Mouse (Mus musculus) cerebellum, adult 2 months (tissue): ENCODE measurements around the gene Zeb2. TPM values are rescaled to one million over a fixed set of nuclear protein-coding genes. Genes with fewer than 3 reads are reported as not detected.

Experiments
- DNase-seq, 2 experiments: peaks; one replicate each; pipeline ENCODE4 v3.0.0; 2021
- H3K27ac ChIP-seq: fragments of 200-500 bp; 2 replicates; pipeline ENCODE4 v1.5.1; 2012; ENCODE audit warnings: low read length, control low read depth, inconsistent platforms; ENCODE audit not compliant: insufficient read depth
- H3K27me3 ChIP-seq: fragments of 200-500 bp; 2 replicates; pipeline ENCODE4 v1.6.1; 2012; ENCODE audit warnings: inconsistent platforms, mild to moderate bottlenecking, low read length, moderate library complexity; ENCODE audit not compliant: control insufficient read depth, insufficient read depth
- H3K4me1 ChIP-seq: fragments of 200-500 bp; 2 replicates; pipeline ENCODE4 v1.6.1; 2011; ENCODE audit warnings: low read length; ENCODE audit not compliant: control insufficient read depth, insufficient read depth
- H3K4me3 ChIP-seq: fragments of 200-500 bp; replicated peaks from 2 replicates; pipeline ENCODE3; 2011; ENCODE audit warnings: mild to moderate bottlenecking, low read depth, low read length, control low read depth; ENCODE audit not compliant: insufficient read depth
- CTCF ChIP-seq: fragments of 200-500 bp; IDR thresholded peaks from 2 replicates; pipeline ENCODE4 v1.5.1; 2011; ENCODE audit warnings: low read depth, mild to moderate bottlenecking, control low read depth, low read length, moderate library complexity, borderline replicate concordance; ENCODE audit not compliant: insufficient read depth
- POLR2A ChIP-seq: fragments of 200-500 bp; IDR thresholded peaks from 2 replicates; pipeline ENCODE4 v1.6.1; 2011; ENCODE audit warnings: low read length, control low read depth, borderline replicate concordance; ENCODE audit not compliant: insufficient read depth
- WGBS: fragments of 180-500 bp; shearing (Covaris S2); methylation state at CpG from one replicate; pipeline ENCODE4 v1.1.7; 2018; 5-methylcytosine and 5-hydroxymethylcytosine counted together
- polyA plus RNA-seq: library from polyadenylated mRNA; depleted of rRNA; stranded (reverse); fragments of >200 nt; gene quantifications from 2 replicates; pipeline ENCODE4 v1.2.3, GENCODE M21; 2012

The Zeb2 gene
- polyA plus RNA-seq, 1 experiment = 40.5 TPM

DNA sequence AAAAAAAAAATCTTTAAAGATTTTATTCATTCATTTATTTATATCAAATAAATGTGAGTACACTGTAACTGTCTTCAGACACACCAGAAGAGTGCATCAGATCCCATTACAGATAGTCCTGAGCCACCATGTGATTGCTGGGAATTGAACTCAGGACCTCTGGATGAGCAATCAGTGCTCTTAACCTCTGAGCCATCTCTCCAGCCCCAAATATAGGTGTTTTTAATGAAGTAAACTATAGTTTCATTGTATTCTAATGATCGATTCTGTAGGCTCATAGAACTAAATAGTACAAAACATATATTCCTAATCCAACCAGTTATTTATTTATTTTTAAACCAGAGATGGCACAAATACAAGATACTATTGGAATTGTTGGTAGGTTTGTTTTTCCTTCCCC lies 147.6 kb downstream of the Zeb2 start:
- Histone ChIP-seq H3K27ac (no peak overlapping the region), H3K4me3 (no peak overlapping the region), H3K27me3 (no peaks in the 10 kb centered on the region), H3K4me1 (no peaks in the 10 kb centered on the region)
- 100% methylated on average over 1 of the region's 1 CpGs for WGBS
- no peak for DNase-seq
- no peak for TF ChIP-seq CTCF
- TF ChIP-seq POLR2A = no peak

DNA sequence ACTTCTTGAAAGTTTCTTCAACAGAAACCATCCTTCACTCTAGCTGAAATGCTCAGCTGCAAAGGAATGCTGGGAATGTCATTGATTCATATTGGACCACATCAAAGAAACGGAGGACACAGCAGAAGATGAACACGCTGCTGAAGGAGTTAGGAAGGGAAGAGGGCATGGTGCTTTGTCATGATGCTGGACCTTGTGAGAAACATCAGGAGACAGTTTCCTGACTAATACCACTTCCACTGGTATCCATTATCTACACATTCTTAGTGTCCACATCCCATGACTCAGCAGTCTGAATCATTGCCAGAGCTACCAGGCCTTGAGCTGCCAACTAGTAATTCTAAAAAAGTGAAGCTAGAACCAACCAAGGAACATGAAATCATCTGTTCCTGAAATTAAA lies 148.0 kb downstream of the Zeb2 start:
- no peak for TF ChIP-seq POLR2A
- TF ChIP-seq CTCF = no peak
- H3K4me3 ChIP-seq = no peak overlapping the region
- H3K4me1 ChIP-seq = no peaks in the 10 kb centered on the region
- no peak overlapping the region for H3K27ac ChIP-seq
- DNase-seq = no peak
- H3K27me3 ChIP-seq = no peaks in the 10 kb centered on the region
- 92% methylated on average over 2 of the region's 2 CpGs for WGBS

DNA sequence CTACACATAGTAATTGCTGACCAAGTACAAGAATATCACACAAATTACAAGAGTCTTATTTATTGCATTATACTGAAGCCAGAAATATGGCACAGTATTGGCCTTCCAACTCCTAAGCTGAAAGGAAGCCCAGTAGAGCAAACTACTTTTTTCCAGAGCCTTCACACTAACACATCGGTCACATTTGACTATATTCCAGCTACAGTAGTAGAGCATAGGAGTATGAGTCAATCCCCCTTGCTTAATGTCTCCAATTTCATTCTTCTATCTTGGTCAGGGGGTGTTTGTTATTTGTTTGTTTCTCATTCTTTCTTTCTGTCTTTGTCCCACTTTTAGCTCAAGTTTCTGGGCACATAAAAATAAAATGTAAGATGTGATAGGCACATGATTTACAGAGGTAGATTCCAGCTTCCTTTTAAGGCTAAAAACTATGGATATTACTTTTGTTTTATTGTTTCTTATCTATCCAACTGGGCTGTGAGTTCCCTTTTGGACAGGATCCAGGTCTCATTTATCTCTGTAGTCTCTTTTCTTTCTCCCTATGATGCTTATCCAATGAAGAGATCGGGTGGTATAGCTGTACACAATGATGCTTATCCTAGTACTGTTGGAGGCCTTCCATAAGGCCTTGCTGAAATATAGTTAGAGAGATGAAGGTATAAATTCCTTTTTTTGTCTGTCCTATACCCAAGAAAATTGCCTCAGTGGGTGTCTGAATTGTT lies 151.2 kb downstream of the Zeb2 start:
- H3K27ac ChIP-seq = no peak overlapping the region
- no peaks in the 10 kb centered on the region for H3K4me1 ChIP-seq
- WGBS = 67% methylated on average over 2 of the region's 2 CpGs
- no peak overlapping the region for H3K4me3 ChIP-seq
- no peaks in the 10 kb centered on the region for H3K27me3 ChIP-seq
- TF ChIP-seq POLR2A (no peak), CTCF (no peak)
- DNase-seq = no peak

DNA sequence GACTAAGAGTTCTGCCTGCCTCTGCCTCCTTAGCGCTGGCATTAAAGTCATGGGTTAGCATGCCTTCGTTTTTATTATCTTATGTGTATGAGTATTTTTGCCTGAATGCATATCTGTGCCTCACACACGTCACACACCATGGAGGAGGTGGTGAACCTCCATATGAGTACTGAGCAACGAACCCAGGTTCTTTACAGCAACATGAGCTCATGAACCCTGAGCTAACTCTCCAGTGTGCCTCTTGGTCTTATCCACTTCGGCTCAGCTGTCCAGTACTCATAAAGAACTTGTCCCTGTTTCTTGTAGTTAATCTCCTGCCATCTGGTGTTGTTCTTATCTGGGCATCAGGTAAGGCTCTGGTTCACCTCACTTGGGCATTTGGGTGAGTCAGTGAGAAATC lies 154.6 kb downstream of the Zeb2 start:
- no peaks in the 10 kb centered on the region for H3K27me3 ChIP-seq
- 88% methylated on average over 5 of the region's 5 CpGs for WGBS
- DNase-seq = no peak
- TF ChIP-seq POLR2A (no peak), CTCF (no peak)
- H3K27ac ChIP-seq = no peak overlapping the region
- H3K4me1 ChIP-seq = no peaks in the 10 kb centered on the region
- no peak overlapping the region for H3K4me3 ChIP-seq

DNA sequence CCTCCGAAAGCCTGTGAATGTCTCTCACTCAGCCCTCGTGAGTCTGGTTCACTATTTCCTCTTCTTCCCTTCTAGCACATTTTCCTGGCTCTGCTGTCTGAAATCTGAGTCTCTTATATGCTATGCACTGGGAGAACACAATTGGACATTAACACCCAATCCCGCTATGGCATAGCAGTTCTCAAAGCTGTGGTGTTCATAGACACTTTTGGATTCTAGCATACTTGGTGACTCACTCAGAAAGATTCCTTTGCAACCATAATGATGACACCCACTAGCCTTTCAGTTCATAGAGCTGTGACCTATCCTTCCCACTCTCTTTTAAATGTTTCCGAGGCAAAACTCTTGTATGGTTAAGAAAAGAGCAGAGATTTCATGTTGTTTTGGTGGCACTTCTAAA lies 156.0 kb downstream of the Zeb2 start:
- H3K4me3 ChIP-seq = no peak overlapping the region
- TF ChIP-seq CTCF (no peak), POLR2A (no peak)
- no peaks in the 10 kb centered on the region for H3K4me1 ChIP-seq
- H3K27me3 ChIP-seq = no peaks in the 10 kb centered on the region
- no peak overlapping the region for H3K27ac ChIP-seq
- no peak for DNase-seq
- WGBS = 92% methylated on average over 4 of the region's 4 CpGs

DNA sequence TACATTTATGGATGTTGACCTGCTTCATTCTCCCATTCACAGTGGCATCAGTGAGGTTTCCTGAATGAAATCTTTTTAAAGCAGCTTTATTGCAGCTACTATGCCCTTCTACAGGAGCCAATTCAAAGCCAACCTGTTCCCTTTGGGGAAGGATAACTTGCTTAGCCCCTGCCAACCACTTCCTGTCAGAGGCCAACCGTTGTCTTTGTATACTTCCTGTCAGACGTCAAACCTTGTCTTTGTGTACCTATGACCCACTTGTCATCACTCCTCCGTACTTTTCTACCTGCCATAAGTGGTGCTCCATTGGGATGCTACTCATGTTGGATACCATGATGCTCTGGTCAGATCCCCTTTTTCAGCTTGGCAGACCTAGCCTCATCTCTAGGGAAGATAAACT lies 156.6 kb downstream of the Zeb2 start:
- Histone ChIP-seq H3K4me1 (no peaks in the 10 kb centered on the region), H3K27ac (no peak overlapping the region), H3K4me3 (no peak overlapping the region), H3K27me3 (no peaks in the 10 kb centered on the region)
- WGBS = 88% methylated on average over 3 of the region's 3 CpGs
- no peak for DNase-seq
- TF ChIP-seq POLR2A (no peak), CTCF (no peak)

DNA sequence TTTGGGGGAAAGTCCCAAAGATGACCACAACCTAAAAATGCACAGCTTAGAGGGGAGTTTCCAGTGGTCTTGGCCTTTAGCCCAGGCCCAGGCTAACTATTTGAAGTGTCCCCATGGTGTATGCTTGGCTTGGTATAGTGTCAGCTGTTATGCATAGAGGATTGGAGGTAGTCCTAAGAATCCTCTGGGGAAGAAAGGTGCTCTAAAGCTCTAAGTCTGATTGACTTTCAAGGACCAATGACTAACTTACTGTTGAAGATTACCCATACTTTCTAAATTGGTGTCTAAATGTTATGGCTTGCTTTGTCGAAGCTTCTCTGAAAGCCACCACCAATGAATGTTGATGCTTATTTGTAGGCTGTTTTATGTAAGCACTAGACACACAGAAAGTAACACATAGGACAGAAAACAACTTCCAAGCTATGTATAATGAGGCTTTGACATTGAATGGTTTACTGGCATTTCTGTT lies 159.8 kb downstream of the Zeb2 start:
- TF ChIP-seq POLR2A (no peak), CTCF (no peak)
- no peak overlapping the region for H3K4me3 ChIP-seq
- WGBS = 88% methylated on average over 1 of the region's 1 CpGs
- H3K4me1 ChIP-seq = no peaks in the 10 kb centered on the region
- H3K27me3 ChIP-seq = no peaks in the 10 kb centered on the region
- DNase-seq = no peak
- H3K27ac ChIP-seq = no peak overlapping the region

DNA sequence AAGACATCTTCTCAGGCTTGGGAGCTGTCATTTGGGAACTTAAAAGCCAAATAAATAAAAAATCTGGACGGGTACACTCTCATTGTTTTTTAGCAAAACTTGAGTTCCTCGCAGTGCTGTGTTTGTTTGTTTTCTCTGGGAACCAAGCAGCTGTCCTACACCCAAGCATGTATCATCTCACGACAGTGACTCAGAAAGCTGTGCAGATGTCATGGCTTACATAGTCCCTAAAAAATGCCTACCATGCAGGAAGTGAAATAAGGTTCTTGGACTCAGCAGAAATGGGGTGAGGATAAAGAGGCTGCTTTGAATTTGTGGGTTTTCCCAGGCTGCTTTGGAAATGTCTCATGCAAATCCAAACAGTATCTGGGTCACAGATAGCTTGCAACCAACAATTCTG lies 161.0 kb downstream of the Zeb2 start:
- no peaks in the 10 kb centered on the region for H3K27me3 ChIP-seq
- H3K4me3 ChIP-seq = no peak overlapping the region
- no peak overlapping the region for H3K27ac ChIP-seq
- DNase-seq = no peak
- TF ChIP-seq POLR2A (no peak), CTCF (no peak)
- H3K4me1 ChIP-seq = no peaks in the 10 kb centered on the region
- 66% methylated on average over 3 of the region's 3 CpGs for WGBS

DNA sequence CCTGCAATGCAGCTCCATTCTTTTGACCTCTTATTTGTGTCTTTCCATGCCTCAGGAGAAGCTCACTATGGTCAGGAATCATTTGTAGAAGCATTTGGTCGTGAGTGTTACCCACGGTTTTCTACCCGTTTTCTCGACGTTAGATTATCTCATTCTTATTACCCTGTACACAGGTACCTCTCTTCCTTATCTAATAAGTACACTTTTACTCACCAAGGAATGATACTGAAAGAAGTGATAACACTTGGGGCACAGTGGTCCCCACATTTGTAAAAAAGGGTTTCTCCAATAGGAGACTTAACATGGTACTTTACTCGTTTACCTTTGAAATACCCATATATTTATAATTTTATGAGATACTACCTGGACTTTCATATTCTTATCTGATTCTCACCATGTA lies 161.7 kb downstream of the Zeb2 start:
- DNase-seq = no peak
- 92% methylated on average over 6 of the region's 6 CpGs for WGBS
- Histone ChIP-seq H3K4me3 (no peak overlapping the region), H3K27ac (no peak overlapping the region), H3K27me3 (no peaks in the 10 kb centered on the region), H3K4me1 (no peaks in the 10 kb centered on the region)
- TF ChIP-seq POLR2A (no peak), CTCF (no peak)
